9 mouse cellular contexts compared by ENCODE assay signal in genomic region chr7:18926911-18927310, GRCm38 (mm10). TPM values are rescaled to one million over a fixed set of nuclear protein-coding genes. Genes with fewer than 3 reads are reported as not detected.
DNase-seq lines count a peak whose midpoint lies in the region; ATAC-seq and TF ChIP-seq lines count a peak whose summit lies in the region.
"Had no signal": no experiment of that assay in that cellular context is flagged by ENCODE, and none has a peak within 500 bp of the region (broad histone marks: within the 10 kb centered on the region; RNA-seq: fewer than 3 reads in every experiment).

No protein-coding gene starts in this region.

- no peaks in the 10 kb centered on the region for H3K9me3 ChIP-seq in heart, embryonic 11.5 days (replicated peaks; ENCODE audit: control insufficient read depth, low read length)
- H3K9me3 ChIP-seq in heart, postnatal 0 days (replicated peaks; ENCODE audit: control insufficient read depth, low read length), result no peaks in the 10 kb centered on the region
- no peaks in the 10 kb centered on the region for H3K9me3 ChIP-seq in liver, postnatal 0 days (ENCODE audit: low read length)

- no peak for ATAC-seq in heart, embryonic 11.5 days (replicated peaks; ENCODE audit: insufficient number of reproducible peaks, low FRiP score, low TSS enrichment)
- ATAC-seq in heart, postnatal 0 days (ENCODE audit: insufficient read depth, low read depth), result 0 out of 2 replicates have a peak, but pooled peaks have one; percentile 2
- ATAC-seq in liver, postnatal 0 days, result no peak

- DNase-seq in heart, postnatal 10 days, result no peak
- peak; percentile 54 for DNase-seq in brain, adult 2 months (ENCODE audit: low read depth, low spot score)
- no peak for DNase-seq in heart, postnatal 0 days (ENCODE audit: low spot score)
- DNase-seq in liver, postnatal 0 days, result no peak
- no peak for DNase-seq in adrenal gland, postnatal 14 days
- no peak for DNase-seq in adrenal gland, adult (ENCODE audit: inconsistent age in 2 of 2, low spot score in 1 of 2)
- no peak for DNase-seq in adrenal gland, postnatal 36 days

- H3K4me1 ChIP-seq in heart, embryonic 11.5 days (ENCODE audit: control insufficient read depth, insufficient read depth, low read length), result peaks cover 8% of the 10 kb centered on the region
- H3K4me1 ChIP-seq in heart, postnatal 0 days (ENCODE audit: control insufficient read depth, insufficient read depth), result 0 out of 2 replicates have a peak, but pooled peaks cover 4% of the 10 kb centered on the region
- H3K4me1 ChIP-seq in liver, postnatal 0 days (ENCODE audit: insufficient read depth), result peaks cover 6% of the 10 kb centered on the region; the same call in 1 of the 2 replicates

- H3K27me3 ChIP-seq in heart, embryonic 11.5 days (ENCODE audit: control insufficient read depth, insufficient read depth, low read length), result peaks cover 46% of the 10 kb centered on the region
- H3K27me3 ChIP-seq in heart, postnatal 0 days (ENCODE audit: control insufficient read depth, insufficient read depth, low read length), result peaks cover 51% of the 10 kb centered on the region
- peaks cover 47% of the 10 kb centered on the region for H3K27me3 ChIP-seq in liver, postnatal 0 days (ENCODE audit: insufficient read depth, low read length)

- TF ChIP-seq EP300 in heart, postnatal 0 days (IDR thresholded peaks at IDR 0.05; ENCODE audit: low read depth), result no peak
- TF ChIP-seq EP300 in liver, postnatal 0 days (IDR thresholded peaks at IDR 0.05; ENCODE audit: low read depth), result no peak

- no peak overlapping the region for H3K27ac ChIP-seq in heart, embryonic 11.5 days (ENCODE audit: low read depth, low read length)
- peak overlapping the region; percentile 54 for H3K27ac ChIP-seq in heart, postnatal 0 days (ENCODE audit: low read depth)
- H3K27ac ChIP-seq in liver, postnatal 0 days (ENCODE audit: low read depth), result 0 out of 2 replicates have a peak overlapping the region, but pooled peaks have one; percentile 29
- H3K27ac ChIP-seq: liver, embryonic 14.5 days had no signal

- H3K36me3 ChIP-seq in heart, embryonic 11.5 days (ENCODE audit: control insufficient read depth, insufficient read depth, low read length), result no peaks in the 10 kb centered on the region
- no peaks in the 10 kb centered on the region for H3K36me3 ChIP-seq in heart, postnatal 0 days (replicated peaks; ENCODE audit: control insufficient read depth, insufficient read depth, low read length)
- no peaks in the 10 kb centered on the region for H3K36me3 ChIP-seq in liver, postnatal 0 days (replicated peaks; ENCODE audit: insufficient read depth, low read length)

- WGBS in heart, embryonic 11.5 days (ENCODE audit: insufficient replicate concordance), result 49% methylated on average over 6 of the region's 6 CpGs
- 41% methylated on average over 6 of the region's 6 CpGs for WGBS in heart, postnatal 0 days
- 53% methylated on average over 6 of the region's 6 CpGs for WGBS in liver, postnatal 0 days (ENCODE audit: insufficient replicate concordance)

- H3K4me2 ChIP-seq in heart, embryonic 11.5 days, result peak overlapping the region; percentile 91
- H3K4me2 ChIP-seq in heart, postnatal 0 days (ENCODE audit: low read depth, low read length), result peak overlapping the region; percentile 86
- peak overlapping the region; percentile 63; the same call in 1 of the 2 replicates for H3K4me2 ChIP-seq in liver, postnatal 0 days (ENCODE audit: low read depth, low read length)

- H3K9ac ChIP-seq in heart, embryonic 11.5 days (ENCODE audit: low read depth, low read length), result no peak overlapping the region
- H3K9ac ChIP-seq in heart, postnatal 0 days (replicated peaks; ENCODE audit: low read depth, low read length), result no peak overlapping the region
- no peak overlapping the region for H3K9ac ChIP-seq in liver, postnatal 0 days (replicated peaks)
- H3K9ac ChIP-seq: liver, embryonic 14.5 days had no signal

- intact Hi-C loops in heart, postnatal 10 days (cut with DNase I), result loop anchor here (2.0 kb wide), 2 partner anchors 22 to 32 kb away; no protein-coding TSS in a partner anchor

- no peak for TF ChIP-seq CTCF in heart, postnatal 0 days (IDR thresholded peaks at IDR 0.05; ENCODE audit: low read depth)
- TF ChIP-seq CTCF in liver, postnatal 0 days (IDR thresholded peaks at IDR 0.05; ENCODE audit: low read depth), result no peak

- H3K4me3 ChIP-seq in heart, embryonic 11.5 days (ENCODE audit: low read depth, low read length), result peak overlapping the region; percentile 58
- H3K4me3 ChIP-seq in heart, postnatal 0 days (ENCODE audit: low read depth, low read length), result peak overlapping the region; percentile 58
- H3K4me3 ChIP-seq in liver, postnatal 0 days (ENCODE audit: low read depth, low read length), result peak overlapping the region; percentile 44

RNA-seq across cellular contexts. Expression of gene Nova2, which starts 1.2 kb away (rescaled TPM):
- polyA plus RNA-seq in heart, embryonic 11.5 days (2014; fragmentation: Nextera tagmentation; extraction: Ambion mirVana), result 0.77 and 0.93 TPM in 2 replicates
- total RNA-seq in heart, postnatal 10 days (2021), result 10 to 100 TPM in 1 of 2 experiments, 1 to 10 TPM in 1; 9.9 to 10.1 TPM
- total RNA-seq in heart, postnatal 0 days (2014; rRNA removed; ENCODE audit: low replicate concordance), result 0.61 and 1.3 TPM in 2 replicates
- 0.37 and 0.41 TPM in 2 replicates for polyA plus RNA-seq in heart, postnatal 0 days (2015; fragmentation: Nextera tagmentation; extraction: Ambion mirVana)
- 0.08 and 0.12 TPM in 2 replicates for polyA plus RNA-seq in liver, postnatal 0 days (2015; fragmentation: Nextera tagmentation; extraction: Ambion mirVana)
- 7.2 and 8.0 TPM in 2 replicates for total RNA-seq in adrenal gland, postnatal 14 days (2021)
- total RNA-seq in adrenal gland, postnatal 36 days (2021), result 1 to 10 TPM; 3.7 to 5.4 TPM

RNA-seq across cellular contexts. Expression of gene Ccdc61, which starts 16.7 kb away (rescaled TPM):
- polyA plus RNA-seq in heart, embryonic 11.5 days (2014; fragmentation: Nextera tagmentation; extraction: Ambion mirVana), result 12.1 and 19.8 TPM in 2 replicates
- total RNA-seq in heart, postnatal 10 days (2021), result 10 to 100 TPM in 1 of 2 experiments, 1 to 10 TPM in 1; 9.5 to 11.5 TPM
- total RNA-seq in heart, postnatal 0 days (2014; rRNA removed; ENCODE audit: low replicate concordance), result 26.9 and 30.9 TPM in 2 replicates
- polyA plus RNA-seq in heart, postnatal 0 days (2015; fragmentation: Nextera tagmentation; extraction: Ambion mirVana), result 12.7 and 15.5 TPM in 2 replicates
- polyA plus RNA-seq in liver, postnatal 0 days (2015; fragmentation: Nextera tagmentation; extraction: Ambion mirVana), result 5.6 and 7.5 TPM in 2 replicates
- total RNA-seq in adrenal gland, postnatal 14 days (2021), result 12.2 and 12.9 TPM in 2 replicates
- total RNA-seq in adrenal gland, postnatal 36 days (2021), result 10 to 100 TPM; 11.5 to 12.1 TPM

RNA-seq across cellular contexts. Expression of gene Pglyrp1, which starts 55.8 kb away (rescaled TPM):
- polyA plus RNA-seq in heart, embryonic 11.5 days (2014; fragmentation: Nextera tagmentation; extraction: Ambion mirVana), result 0.45 and 1.6 TPM in 2 replicates
- 1 to 10 TPM; 2.0 to 2.8 TPM for total RNA-seq in heart, postnatal 10 days (2021)
- total RNA-seq in heart, postnatal 0 days (2014; rRNA removed; ENCODE audit: low replicate concordance), result 1.4 TPM in 1 of 2 replicates, not detected in the other
- polyA plus RNA-seq in heart, postnatal 0 days (2015; fragmentation: Nextera tagmentation; extraction: Ambion mirVana), result 1.8 and 6.9 TPM in 2 replicates
- polyA plus RNA-seq in liver, postnatal 0 days (2015; fragmentation: Nextera tagmentation; extraction: Ambion mirVana), result 118 and 119 TPM in 2 replicates
- 2.3 and 4.5 TPM in 2 replicates for total RNA-seq in adrenal gland, postnatal 14 days (2021)
- total RNA-seq in adrenal gland, postnatal 36 days (2021), result 1 to 10 TPM in 1 of 2 experiments, under 1 TPM in 1; 0.56 to 1.3 TPM
